Mouse (Mus musculus) telencephalon, adult 2 months (tissue): Measurements from ENCODE around the gene Abi1.
"Not testable (repeated sequence)": the region's sequence is repeated elsewhere in the genome, so short reads cannot be mapped to it uniquely, and the experiment has no call there.

Experiments
- DNase-seq: peaks from one replicate; pipeline ENCODE4 v3.0.0-alpha.2; 2011; ENCODE audit warnings: low read depth, low spot score

The Abi1 gene

DNA sequence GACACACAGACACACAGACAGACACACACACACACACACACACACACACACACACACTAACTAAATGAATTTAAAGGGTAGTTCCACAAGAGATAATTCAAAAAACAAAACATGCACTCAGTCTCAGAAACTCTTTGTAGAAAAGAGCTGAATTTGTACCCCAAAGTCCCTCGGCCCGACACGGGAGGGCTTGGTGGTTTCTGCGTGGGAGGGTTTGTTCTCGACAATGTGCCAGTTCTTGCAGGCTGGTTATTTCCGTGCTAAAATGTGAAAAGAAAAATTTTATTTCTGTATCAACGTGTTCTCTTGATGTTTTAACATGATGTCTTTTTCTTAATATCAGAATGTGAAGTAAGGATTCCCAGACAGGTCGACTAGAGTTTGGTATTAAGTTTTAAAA is 77.8 kb downstream of the Abi1 start:
- DNase-seq, result peak; percentile 39

DNA sequence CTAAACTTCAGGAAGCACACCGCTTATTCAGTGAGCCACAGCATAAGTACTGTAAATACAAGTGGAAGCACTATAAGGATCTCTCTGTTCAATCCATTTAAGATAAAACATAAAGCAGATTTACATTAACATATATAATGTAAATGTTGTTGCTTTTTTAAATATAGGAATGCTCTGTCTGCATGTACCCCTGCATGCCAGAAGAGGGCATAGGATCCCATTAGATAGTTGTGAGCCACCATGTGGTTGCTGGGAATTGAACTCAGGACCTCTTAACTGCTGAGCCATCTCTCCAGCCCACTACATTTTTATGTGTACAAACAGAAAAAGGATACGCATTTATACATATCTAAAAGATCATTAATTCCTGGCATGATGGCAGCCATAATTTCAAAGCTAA is 78.4 kb downstream of the Abi1 start:
- DNase-seq, result no peak

DNA sequence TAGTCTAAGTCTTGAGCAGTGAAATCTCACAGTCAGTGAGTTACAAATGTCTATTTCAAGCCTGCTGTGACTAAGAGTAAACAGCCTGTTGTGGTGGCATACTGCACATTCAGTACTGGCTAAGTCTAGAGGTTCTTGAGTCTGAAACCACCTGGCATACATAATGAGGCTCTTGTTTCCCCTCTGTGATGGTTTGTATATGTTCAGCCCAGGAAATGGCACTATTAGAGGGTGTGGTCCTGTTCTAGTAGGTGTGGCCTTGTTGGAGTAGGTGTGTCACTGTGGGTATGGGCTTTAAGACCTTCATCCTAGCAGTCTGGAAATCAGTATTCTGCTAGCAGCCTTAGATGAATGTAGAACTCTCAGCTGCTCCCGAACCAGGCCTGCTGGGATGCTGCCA is 82.6 kb downstream of the Abi1 start:
- DNase-seq, result no peak

DNA sequence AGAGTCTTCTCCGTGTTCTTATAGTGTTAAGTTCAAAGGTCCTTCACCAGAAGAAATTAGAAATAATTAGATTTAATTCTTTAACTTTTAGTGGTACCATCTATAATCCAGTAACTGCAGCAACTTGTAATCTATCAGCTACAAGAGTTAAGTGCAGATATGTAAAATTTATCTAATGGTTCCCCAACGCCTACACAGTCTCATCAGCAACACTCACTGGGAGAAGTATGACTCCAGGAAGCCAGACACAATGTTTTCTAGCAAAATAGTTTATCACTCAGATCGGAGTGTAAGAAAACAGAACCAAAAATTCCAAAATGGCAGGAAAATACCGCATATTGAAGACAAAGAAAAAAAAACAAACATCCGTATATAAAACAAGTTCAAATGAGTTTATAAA is 84.1 kb downstream of the Abi1 start:
- DNase-seq, result no peak

DNA sequence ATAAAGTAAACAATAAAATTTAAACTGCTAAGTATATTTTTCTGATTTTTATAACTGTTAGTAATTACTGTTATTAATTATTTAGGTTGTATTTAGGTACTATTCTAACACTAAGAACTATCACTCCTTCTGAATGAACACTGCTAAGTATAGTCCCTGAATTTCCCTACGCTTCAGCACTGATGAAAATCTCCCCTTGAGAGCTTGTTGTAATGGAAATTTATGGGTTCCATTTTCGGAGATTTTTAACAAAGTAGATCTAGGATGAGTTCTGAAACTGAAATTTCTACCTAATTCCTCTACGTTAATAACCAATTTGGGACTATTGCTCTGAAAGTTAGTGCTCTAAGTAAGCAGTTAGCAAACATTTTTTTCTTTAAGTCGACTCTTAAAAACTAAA is 85.8 kb downstream of the Abi1 start:
- DNase-seq, result no peak

DNA sequence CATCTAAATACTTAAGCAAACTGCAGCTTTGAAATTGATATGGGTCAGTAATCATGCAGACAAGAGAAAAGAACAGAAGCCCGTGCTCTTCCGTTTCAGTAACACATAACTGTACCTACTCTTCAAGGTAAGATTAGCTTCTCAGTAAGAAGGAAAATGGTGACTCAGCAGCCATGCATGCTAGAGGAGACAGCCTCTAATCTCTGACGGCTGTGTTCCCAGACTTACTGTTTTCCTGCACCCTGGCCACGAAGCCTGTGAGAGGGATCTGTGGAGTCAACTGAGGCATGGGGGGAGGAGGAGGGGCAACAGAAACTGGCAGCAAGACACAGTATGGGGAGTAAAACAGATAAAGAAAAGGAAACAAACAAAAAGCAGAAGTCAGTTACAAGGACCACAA is 90.1 kb downstream of the Abi1 start:
- DNase-seq, result no peak

DNA sequence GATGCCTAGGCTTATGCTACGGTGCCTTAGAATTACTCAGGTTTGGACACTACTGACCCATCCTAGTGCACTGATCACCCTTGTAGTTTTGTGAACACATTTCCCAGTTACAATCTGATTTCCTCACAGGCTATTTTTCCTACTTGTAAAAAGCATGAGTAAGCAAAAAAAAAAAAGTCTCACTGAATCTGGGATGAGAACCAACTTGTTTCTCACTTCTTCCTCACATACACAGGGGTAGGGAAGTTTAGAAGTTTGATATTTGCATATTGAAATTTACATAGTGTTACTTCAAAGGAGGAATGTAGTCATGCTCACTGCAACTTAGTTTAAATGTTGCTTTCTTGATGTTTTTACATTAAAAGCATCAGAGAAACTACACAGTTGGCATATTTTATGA is 106.5 kb downstream of the Abi1 start:
- peak; percentile 51 for DNase-seq

DNA sequence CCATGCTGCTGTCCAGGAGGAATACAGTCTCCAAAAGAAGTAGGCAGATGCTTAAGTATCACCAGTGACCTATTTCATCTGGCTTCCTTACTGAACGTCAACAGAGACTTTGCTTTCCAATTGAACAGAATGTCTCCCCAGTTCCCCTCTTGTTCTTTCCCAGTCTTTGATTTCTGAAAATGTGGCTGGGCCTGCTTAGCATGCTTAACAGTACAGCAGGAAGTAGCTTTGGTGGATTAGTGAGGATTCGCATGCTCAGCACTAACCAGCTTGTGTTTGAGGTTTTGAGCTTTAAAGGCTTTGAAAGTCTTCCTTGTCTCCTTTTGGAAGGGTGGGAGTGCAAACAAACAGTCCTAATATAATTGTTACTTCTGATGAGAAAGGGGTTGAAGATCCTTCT is 111.8 kb downstream of the Abi1 start:
- DNase-seq, result no peak

DNA sequence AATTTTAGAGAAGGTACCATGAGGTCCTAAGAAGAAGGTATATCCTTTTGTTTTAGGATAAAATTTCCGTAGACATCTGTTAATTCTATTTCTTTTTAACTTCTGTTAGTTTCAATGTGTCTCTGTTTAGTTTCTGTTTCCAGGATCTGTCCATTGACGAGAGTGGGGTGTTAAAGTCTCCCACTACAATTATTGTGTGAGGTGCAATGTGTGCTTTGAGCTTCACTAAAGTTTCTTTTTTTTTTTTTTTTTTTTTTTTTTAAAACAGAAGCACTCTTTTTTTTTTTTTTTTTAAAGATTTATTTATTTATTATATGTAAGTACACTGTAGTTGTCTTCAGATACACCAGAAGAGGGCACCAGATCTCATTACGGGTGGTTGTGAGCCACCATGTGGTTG is 114.1 kb downstream of the Abi1 start:
- not testable (repeated sequence) for DNase-seq

DNA sequence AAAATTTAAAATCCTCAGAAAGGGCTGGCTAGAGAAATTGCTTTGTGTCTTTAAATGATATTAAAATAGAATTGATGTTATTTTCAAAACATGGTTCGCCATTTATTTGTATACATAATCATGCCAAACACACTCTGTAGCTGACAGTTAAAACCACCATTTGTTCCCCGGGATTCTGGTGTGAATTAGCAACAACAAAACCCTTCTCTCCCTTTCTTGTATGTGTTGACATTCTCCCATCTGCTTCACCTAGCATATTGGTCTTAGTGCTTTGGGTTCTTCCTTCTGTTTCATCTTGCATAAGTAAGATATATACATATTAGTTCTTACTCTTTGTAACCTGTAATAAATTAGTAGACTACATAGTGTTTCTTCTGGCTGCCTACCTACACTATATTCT is 121.4 kb downstream of the Abi1 start:
- DNase-seq, result no peak

DNA sequence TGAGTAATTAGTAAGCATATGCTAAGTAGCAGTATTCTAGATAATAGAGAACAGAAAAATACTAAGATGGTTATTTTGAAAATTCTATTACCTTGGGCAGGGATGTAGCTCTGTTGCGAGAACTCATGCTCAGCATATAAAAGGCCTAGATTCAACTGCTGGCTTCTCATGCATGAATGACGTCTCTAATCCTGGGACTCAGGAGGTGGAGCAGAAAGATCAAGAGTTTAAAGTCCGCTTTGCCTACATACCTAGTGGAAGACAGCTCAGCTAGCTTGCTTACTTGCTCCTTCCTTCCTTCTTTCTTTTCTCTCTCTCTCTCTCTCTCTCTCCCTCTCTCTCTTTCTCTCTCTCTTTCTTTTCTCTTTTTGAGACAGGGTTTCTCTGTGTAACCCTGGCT is 125.6 kb downstream of the Abi1 start:
- no peak for DNase-seq

DNA sequence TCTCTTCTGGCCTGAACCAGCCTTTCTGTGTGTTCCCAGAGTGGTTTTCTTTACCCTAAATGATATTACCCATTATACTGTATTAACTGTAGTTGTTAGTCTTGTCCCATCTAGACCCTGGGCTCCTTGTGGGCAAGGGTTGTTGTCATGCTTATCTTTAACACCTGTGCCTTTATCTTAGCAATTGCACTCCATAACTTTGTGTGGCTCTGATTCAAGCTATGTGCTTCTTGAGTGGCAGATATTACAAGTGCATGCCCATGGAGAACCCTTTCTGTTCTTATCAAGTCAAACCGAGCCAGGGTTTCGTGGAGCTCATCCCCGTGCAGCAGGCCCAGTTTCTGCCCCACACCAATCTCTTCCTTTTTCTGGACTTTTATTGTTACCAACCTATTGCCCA is 136.1 kb downstream of the Abi1 start:
- no peak for DNase-seq

DNA sequence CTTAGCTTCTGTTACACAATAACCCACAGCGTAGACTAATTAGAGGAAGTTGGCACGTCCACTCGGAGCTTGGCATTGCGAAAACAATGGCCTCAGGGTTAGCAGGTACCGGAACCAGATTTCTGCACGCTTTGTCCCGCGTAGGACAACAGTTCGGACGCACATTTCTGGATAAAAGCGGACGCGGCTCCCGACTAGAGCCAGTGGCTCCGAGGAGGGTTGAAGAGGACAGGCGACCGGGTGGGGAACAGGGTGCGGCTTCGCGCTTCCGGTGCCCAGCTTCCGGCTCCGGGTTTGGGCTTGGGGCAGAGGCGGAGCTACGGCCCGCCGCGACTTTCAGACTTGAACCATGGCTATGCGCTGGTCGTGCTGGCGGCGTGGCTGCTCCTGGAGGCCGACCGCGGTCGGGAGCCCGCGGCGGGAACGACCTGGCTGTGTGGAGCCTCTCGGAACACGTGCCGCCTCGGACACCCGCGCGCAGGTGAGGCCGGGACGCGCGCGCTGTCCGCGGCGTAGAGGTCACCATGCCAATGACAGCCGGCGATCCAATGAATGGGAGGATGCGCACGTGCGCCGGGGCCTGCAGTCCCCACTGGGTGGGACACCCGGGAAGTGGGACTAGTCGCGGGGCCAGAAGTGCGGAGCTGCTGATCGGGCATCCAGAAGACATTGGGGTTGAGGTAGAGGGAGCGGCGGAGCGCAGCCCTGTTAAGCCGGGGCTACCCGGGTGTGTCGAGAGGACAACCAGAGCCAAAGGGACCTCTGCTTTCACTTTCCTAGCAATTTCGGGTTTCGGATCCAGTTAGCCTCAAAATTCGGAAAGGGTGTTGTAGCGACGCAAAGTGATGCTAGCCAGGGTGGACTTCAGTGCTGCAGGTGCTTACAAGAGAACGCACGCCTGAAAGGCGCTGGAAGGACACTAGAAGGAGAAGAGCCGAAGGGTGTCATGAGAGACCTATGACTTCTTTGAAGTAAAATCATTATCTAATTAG is 144.5 kb downstream of the Abi1 start, which contains the start of gene Pdss1:
Pdss1 (plus strand) TSS at position 241 of the 992 bp plus-strand sequence.
- peak; percentile 93 for DNase-seq

DNA sequence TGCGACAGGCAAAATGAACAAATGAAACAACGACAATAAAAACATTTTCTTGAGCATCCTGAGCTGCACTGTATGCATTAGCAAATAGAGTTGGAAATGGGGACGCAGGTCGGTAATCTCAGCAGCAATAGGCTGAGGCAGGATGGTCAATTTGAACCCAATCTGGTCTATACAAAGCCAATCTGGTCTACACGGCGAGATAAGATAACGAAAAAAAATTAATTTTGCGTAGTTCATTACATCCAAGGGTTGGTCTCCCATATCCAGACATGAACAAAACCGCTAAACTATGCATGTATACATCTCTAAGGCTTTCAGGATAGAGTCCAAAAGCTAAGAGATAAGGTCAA is 145.1 kb downstream of the Abi1 start:
- no peak for DNase-seq
